Mouse (Mus musculus) cerebellum, adult 2 months (tissue): ENCODE results near the gene Ppfia2.
A peak's percentile ranks its signal among the peaks of the same experiment; 100 is the strongest.

Experiments
- CTCF ChIP-seq: fragments of 200-500 bp; IDR thresholded peaks from 2 replicates; pipeline ENCODE4 v1.5.1; 2011; ENCODE audit warnings: low read depth, mild to moderate bottlenecking, control low read depth, low read length, moderate library complexity, borderline replicate concordance; ENCODE audit not compliant: insufficient read depth
- POLR2A ChIP-seq: fragments of 200-500 bp; IDR thresholded peaks from 2 replicates; pipeline ENCODE4 v1.6.1; 2011; ENCODE audit warnings: low read length, control low read depth, borderline replicate concordance; ENCODE audit not compliant: insufficient read depth

DNA sequence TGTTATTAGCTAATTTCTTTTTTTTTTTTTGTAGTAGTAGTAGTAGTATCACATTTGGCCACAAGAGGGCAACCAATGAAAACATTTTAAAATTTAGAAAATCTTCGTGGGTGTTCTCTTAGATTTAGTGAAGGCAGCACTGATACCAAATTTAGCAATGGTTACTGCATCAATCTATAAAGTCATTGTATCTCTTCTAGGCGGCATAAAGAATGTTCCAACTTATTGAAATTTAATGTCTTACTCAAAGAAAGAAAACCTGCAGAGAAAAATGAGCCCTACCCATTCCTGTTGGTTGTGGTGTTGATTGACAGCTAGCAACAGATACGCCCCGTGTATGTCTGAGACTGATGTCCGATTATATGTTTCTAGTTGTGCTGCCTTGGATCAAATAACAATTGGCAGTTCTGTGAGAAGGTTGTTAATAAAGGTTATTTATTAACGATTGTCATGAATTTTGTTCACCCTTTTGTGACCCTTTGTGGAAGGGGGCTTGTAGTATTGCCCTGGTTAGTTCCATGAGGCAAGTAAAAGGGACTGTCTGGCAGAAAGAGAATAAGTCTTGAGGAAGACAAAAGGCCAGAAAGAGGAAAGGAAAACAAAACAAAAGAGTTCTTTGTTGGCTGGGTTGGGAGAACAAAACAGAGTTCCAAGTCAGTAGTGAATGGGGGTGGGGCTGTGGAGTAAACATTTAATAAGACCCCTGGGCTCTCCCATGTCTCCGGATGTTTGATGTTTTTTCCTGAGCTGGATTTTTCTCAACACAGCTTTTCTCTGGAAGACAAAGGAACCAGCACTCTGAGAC, 139.2 kb downstream of the Ppfia2 start:
- TF ChIP-seq CTCF (peak; percentile 27; the same call in 1 of the 2 replicates), POLR2A (no peak)
